Mouse (Mus musculus): Measurements from ENCODE around the gene Add3. TPM values are rescaled to one million over a fixed set of nuclear protein-coding genes. Genes with fewer than 3 reads are reported as not detected.
A peak's percentile ranks its signal among the peaks of the same experiment; 100 is the strongest.

The Add3 gene
- total RNA-seq, 2 experiments from 2014 or later: 240 to 317 TPM

DNA sequence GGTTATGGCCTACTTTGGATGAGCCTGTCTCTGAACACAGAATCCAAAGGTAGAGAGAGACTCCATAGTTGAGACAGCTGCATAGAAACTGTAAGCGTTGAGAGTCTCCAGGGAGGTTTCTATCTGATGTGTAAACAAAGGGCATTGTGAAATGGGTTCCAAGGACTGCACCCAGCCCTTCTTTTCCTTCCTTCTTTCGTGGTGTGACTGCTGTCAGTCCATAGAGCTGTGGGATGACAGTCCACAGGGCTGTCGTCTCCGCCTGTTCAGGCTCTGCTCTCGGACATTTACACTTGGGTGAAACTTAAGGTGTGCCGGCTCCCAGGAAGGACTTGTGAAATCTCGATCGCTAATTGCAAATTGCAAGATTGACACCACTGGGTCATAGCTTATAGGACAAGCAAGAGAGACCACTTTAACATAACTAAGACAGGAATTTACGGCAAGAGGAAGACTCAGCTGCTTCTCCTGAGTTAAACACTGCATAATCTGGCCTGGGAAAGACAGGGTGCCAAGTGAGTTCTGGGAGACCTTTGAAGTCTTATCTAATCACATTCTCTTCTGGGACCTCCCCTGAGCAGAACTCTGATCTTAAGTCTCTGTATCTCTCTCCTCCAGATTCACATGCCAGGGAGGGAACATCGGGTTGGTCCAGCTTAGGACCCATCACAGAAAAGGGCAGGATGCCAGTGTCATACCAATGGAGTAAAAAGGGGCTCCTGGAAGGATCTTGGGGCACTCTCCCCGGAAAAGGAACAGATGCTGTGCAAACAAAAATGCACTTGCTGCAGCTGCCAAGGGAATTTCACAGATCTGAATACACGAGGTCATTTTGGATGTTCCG is 11.5 kb upstream of the Add3 start:
- peak; percentile 94 for ATAC-seq (ENCODE audit: poor library complexity, severe bottlenecking)

DNA sequence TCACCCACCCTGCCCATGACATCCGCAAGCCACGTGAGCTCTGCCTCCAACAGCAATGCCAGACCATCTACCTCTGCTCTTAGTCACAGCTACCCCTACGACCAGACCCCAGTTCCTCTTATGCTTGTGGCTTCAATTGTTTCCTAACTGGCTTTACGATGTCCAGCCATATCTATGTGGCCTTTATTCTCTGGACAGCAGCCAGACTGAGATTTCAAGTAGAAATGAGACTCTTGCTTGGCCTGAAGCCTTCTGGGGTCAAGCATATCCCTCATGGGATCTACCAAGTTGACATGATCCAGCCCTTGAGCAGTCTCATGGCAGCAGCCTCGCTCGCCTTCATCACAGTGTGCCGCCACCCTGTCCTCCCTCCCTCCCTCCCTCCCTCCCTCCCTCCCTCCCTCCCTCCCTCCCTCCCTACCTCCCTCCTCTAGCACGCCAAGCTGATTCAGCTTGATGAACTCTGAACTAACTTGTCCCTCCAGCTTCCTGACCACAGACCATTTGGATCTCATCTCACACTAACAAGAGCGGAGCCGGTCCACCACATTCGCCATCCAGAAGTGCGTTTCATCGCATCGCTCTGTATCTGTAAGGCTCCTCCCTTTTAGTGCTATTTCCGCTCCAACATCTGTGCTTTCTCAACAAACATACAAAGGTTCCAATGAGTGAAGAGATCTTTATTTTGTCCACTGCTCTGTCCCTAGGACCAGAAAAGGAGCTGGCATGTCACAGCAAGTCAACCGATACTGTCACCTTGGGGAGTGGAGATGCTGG is 9.7 kb upstream of the Add3 start:
- peak; percentile 48 for ATAC-seq (ENCODE audit: poor library complexity, severe bottlenecking)

DNA sequence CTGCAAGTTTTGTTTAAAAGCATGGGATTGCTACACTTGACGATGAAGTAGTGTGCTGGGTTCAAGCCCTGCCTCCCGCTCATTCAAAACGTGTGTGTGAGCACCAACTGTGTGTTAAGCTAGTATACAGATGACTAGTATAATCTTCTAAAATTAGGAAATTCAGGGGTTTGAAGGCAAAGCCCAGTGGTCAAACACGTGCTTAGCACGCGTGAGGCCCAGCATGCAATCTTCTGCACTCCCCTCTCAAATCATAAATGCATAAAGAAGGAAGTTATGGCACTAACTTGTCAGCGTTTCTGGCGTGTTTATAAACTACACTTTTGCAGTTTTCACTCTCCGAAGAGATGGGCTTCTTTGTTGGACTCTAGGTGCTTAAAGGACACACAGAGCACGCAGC is 7.8 kb upstream of the Add3 start:
- no peak for ATAC-seq (ENCODE audit: poor library complexity, severe bottlenecking)

DNA sequence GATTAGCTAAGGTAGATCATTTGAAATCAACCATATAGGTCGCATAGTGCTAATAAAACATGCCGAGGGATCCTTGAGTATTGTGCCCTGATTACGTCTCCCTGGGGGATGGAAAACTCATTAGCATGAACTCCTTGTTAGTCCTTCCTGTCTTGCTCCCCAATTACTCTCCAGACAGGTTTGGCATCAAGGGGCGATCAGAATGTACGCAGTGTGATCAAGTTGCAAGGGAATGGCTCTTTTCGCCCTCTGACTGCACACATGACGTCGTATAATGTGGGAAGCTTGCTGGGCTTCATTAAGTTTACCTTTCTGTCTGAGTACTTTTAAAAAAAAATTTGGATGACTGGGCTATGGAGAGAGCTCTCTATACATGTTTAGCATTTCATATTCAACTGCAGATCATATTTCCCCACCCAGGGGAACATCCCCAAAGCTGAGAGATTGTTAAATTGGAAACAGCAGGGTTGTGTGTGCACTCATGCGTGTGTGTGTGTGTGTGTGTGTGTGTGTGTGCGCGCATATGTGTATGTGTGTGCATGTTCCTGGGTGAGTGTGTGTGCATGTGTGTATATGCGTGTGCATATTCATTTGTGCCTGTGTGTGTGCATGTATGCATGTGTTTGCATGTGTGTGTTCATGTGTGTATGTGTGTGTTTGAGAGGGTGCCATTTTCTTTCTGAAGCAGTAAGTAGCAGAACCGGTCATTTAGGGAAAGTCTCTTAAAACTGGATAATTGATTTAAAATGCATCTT is 3.7 kb upstream of the Add3 start:
- no peak for ATAC-seq (ENCODE audit: poor library complexity, severe bottlenecking)

DNA sequence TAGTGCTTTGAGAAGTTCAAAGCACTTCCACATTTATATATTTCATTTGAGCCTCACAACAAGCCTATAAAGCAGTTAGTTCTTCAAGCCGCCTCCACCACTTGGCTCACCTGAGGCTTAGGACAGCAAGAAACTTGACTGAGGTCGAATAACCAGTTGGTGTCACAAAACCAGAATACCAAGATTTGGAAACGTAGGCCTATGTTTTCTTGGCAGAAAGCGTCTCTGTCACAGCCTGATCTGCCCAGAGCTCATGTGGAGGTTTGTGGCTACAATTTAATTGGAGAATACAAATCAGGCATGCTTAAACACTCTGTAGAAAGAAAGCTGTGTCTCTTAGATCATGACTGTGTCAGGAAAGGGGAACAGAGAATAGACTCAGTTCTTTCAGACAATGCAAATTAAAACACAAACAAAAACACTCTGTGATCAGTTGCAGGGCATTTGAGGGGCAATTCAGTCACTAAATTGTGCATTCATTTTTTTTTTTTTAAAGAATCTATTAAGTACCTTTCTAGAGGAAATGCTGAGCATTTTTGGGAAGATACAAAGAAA is 3.0 kb upstream of the Add3 start:
- no peak for ATAC-seq (ENCODE audit: poor library complexity, severe bottlenecking)

DNA sequence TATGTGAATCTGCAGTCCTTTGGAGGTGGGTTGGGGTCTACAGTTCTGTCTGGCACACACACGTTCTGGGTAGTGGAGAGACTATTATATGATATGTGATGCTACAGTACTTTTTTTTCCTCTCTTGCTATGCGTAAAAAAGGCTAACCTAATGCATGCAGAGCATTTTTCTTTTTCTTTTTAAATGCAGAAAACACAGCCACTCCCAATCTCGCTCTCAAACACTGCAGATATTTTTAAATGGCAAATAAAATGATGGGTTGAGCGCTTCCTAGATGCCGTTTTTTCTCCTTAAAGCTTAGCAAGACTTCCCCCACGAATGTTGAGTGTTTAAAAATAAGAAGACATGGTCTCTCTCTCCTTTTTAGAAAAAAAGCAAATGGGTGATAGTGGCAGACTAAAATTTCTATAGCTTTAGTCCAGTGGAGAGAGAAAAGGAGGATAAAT is 584 bp downstream of the Add3 start:
- ATAC-seq (ENCODE audit: poor library complexity, severe bottlenecking): no peak

DNA sequence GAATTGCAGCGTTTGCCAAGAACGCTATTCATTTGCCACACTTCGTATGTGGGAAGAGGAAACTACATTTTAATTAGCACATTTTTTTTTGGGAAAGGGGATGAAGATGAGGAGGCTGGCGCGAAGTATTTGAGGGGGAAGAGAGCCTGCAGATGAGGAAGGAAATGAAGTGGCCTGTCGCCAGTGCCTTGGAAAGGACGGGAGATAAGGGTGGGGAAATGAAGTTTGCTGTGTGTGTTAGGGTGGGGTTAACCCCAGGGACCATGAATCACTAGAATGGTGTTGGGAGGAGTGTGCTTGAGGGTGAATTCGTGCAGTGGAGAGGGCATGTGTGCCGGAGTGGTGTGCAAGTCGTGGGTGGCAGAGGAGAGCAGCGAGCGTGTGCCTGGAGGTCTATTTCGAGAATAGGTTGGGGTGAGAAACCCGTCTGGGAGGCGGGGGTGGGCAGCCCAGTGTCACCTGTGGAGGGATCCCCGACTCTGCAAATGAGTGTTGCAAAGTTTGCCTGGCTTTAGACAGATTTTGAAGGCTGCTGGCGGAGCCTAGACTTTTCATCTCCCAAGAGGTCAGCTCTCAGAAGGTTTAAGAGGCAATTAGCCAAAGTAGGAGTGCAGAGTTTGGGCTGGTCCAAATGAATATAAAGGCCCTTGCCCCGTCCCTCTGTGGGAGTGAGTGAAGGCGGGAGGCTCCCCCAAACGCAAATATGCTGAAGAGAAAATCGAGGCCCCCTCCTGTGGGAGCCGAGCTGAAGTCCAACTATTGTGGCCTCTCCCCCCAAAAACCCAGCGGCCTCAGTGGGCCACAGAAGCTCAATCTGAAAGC is 1.2 kb downstream of the Add3 start:
- ATAC-seq (ENCODE audit: poor library complexity, severe bottlenecking): peak; percentile 25

DNA sequence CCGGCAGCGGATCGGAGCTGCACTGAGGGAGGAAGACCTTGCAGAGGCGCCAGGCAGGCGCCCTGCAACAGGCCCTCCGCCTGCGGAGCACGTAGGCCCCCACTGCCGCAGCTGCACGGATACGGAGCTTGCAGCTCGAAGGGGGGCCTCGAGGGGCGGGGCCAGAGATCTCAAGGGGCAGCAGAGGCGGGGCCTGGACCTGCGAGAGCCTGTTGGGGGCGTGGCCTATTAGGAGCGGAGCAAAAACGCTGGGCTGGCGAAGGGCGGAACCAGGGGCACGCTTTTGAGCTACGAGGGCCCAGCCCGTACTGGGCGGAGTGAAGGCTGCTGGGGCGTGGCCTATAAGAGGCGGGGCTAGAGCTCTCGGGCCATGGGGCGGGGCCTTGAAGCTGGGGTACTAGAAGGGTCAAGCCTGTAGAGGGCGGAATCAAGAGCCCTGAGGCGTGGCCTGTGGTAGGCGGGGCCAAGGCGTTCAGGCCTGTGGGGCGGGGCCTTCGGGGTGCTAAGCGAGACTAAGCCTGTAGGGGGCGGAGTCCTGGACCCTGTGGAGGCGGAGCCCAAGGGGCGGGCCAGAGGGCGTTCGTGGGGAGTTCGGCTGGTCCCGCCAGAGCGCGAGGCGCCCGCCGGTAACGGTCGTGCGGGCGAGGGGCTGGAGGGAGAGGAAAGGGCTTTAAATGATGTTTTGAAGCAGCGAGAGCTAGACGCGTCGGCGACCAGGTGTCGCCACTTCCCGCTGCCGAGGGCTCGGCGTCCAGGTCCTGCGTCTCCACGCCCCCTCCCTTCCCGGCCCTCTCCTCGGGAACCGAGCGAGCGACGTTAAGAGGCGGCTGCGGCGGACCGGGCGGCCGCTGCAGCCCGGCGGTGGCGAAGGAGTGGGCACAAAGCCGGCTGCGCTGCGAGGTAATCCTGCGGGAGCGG is 2.2 kb downstream of the Add3 start:
- peak; percentile 84 for ATAC-seq (ENCODE audit: poor library complexity, severe bottlenecking)

DNA sequence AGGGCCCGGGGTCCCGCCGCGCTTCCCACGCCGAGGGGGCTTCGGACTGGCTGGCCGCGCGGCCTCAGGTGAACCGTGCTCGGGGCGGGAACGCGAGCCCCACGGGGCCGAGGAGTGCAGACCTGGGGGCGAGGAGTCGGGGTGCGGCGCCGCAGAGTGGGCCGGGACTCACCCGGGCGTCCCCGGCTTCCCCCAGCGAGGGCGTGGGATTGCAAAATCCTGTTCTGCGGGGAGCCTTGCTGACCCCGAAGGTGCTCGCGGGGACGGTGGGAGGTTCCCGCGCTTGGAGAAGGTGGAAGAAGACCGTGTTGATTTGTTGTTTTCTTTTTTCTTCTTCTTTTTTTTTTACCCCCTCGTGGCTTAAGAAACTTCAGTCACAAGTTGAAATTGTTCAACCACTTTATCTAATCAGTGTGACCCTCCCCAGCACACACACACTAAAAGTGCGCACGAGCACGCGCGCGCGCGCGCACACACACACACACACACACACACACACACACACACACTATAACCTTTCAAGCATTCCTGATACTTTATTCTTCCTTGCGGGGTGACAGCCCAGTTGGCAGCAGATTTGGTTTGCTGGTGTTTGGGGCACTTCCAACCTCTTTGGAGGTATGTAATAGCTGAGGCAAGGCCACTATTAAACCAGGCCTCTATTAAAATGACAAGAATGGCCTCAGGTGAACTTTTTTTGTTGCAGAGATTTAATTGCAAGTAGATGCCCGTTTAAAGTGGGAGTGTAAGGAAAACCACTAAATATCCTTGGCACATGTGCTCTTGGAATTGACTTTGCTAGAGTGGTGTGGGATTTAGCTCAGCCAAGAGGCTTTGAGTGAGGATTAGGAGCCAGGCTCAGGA is 3.1 kb downstream of the Add3 start:
- no peak for ATAC-seq (ENCODE audit: poor library complexity, severe bottlenecking)

DNA sequence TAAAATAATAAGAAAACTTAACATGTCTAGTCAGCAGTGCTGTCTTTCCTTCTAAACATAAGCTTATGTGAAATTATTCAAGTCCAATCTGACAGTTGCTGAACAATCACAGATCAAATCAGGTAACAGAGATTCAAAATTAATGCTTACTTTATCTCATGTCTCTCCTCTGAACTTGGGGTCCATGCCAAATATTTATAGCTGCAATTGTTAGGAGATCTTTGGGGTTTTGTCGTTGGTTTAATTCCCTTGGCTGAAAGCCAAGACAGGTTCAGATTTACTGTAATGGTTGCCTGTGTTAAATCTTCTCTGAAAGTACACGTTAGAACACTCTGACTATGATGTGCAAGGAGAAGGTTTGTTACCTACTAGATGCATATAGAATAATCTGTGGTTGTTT is 4.8 kb downstream of the Add3 start:
- ATAC-seq (ENCODE audit: poor library complexity, severe bottlenecking): no peak

DNA sequence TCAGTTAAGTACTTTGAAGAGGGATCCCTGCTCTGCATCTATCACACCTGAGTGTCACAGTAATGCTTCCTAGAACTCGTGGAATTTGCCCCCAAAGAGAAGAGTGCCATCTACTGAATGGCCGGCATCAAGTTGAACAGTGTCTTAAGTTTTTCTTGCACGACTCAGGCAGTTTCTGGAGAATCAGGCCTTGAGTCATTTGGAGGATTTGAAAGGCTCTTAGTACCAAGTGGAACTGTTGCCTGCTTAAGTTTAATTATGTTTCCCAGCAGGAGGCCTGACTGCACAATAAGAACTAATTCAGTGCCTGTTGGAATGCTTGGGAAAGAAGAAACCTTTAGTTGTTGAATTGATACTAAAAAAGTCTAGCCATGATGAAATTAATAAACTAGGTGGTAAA is 9.1 kb downstream of the Add3 start:
- ATAC-seq (ENCODE audit: poor library complexity, severe bottlenecking): no peak

DNA sequence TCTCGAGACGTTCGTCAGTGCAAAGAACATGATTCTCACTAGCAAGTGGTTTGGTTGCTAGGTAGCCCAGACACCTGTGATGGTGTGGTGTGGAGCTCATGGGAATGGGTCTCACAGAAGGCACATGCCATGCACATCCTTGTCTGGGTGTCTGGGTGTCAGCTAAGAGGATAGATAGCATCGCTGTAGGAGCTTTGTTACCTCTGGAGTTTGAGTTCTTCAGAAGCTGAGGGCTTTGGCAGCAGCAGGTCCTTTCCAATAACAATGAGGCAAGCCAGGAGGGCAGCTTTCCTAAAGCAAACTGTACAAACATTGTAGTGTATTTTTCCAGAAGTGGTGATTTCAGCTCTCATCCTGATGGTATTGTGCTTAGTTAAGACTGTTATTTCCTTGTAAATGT is 12.2 kb downstream of the Add3 start:
- ATAC-seq (ENCODE audit: poor library complexity, severe bottlenecking): no peak

DNA sequence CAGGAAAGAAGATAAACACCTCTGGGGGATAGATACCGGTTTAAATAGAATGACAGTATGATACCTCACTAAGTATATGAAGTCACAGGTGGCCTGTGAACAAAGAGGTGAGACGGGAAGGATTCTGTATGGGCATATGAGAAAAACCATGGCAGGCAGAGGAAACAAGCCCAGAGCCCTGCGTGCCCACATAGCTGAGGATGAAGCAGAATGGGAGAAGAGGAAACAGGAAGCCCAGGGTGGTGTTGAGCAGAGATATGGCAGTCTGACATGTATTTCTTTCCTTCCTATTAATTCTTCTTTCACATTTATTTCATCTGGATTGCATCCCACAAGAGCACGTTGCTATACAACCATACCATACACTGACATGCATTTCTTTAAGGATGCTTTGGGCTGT is 12.9 kb downstream of the Add3 start:
- ATAC-seq (ENCODE audit: poor library complexity, severe bottlenecking): no peak

DNA sequence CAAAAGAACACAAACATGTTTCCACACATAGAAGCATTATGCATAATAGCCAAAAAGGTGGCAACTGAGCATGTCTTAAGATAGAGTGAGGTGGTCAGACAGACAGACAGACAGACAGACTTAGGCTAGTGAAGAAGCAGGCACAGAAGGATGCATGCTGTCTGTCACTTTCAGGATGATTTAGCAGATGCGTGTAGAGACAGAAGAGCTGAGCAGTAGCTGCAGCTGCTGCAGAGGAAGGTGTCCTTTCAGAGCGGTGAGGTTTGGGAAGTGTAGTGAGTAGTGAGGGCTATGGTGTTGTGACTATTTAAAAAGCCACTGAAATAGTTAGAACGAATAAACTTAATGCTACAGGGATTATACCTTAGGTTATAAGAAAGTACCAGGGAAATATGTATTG is 13.9 kb downstream of the Add3 start:
- ATAC-seq (ENCODE audit: poor library complexity, severe bottlenecking): no peak

DNA sequence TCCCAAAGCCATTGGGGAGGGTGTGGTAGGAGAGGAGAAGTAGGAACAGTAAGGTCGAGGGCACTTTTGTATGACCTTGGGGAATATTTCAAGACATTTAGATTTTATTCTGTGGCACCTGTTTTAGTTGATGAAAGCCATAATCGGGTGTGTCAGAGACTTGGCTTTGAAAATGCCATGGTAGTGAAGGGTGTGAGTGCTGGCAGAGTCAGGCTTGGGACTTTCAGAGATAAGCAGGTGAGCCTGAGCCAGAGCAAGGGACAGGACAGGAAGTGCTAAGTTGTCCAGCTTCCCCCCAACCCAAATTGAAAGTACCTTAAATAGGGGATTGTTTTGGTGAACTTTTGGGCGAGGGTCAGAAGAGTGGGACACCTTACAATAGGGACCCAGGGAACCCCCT is 16.1 kb downstream of the Add3 start:
- no peak for ATAC-seq (ENCODE audit: poor library complexity, severe bottlenecking)

DNA sequence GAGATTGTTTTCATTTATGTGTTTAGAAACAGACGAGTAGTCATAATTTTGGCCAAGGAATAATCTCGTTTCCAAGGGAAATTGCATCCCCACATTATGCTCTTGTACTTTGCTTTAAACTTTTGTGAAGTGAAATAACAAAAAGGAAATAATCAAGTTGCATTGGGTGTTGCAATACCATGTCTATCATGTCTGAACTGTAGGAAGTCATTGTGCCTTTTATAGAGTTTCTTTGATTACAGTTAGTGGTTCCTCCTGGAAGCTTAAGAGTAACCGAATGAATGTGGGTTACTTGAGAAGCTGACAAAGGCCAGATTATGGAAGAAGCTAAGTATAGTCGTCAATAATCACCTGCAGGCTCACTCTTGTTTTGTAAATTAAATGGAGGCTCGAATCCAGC is 16.9 kb downstream of the Add3 start:
- peak; percentile 30; the same call in 1 of the 2 replicates for ATAC-seq (ENCODE audit: poor library complexity, severe bottlenecking)

DNA sequence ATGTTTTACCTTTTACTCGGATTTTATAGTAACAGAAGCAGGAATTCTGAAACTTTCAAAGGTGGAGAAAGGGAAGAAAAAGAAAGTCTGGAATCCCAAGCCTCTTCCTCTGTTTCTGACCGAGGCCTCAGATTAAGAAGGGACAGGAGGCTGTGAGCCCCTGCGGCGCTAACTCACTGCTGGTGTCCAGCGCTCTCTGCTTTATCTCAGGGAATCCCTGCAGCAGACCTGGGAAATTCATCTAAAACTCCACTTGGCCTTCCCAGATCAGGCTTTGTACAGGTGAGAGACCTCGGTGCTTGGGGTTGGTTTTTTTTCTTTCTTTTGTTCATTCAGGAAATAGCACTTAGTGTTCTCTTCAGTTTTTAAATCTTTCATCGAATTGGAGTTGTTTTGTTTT is 19.1 kb downstream of the Add3 start:
- no peak for ATAC-seq (ENCODE audit: poor library complexity, severe bottlenecking)

DNA sequence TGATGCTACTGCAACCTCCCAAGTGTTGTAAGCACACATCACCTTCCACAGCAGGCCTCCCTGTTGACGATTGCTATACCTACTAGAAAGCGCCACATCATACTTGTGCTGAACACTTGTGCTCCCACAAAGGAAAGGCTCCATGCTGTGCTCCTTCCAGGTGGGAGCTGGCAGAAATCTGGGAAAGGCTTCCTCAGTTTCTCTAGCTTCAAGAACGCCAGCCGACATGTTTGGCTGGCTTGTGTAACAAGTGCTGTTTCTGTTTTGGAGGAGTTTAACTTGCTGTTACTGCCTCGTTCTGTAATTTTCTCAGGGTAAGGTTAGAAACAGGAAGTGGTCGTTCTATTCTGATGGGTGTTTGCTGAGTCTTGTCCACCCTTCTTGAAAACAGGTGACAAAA is 22.7 kb downstream of the Add3 start:
- peak; percentile 57 for ATAC-seq (ENCODE audit: poor library complexity, severe bottlenecking)

Measured in megakaryocyte, adult 5-6 weeks (primary cell).